Mouse (Mus musculus) hindbrain, embryonic 14.5 days (tissue): ENCODE measurements around the gene Cd52. TPM values are rescaled to one million over a fixed set of nuclear protein-coding genes. Genes with fewer than 3 reads are reported as not detected.
A peak's percentile ranks its signal among the peaks of the same experiment; 100 is the strongest.
"Not testable (repeated sequence)": the region's sequence is repeated elsewhere in the genome, so short reads cannot be mapped to it uniquely, and the experiment has no call there.

Experiments
- ATAC-seq: fragments of 200-750 bp; cut with Nextera tagmentation; 2 replicates; pipeline ENCODE4 v1.8.0; 2017; ENCODE audit warnings: moderate number of reproducible peaks, mild to moderate bottlenecking, moderate TSS enrichment, moderate library complexity; ENCODE audit not compliant: low FRiP score
- DNase-seq: peaks from one replicate; pipeline ENCODE4 v3.0.0-alpha.2; 2015; ENCODE audit warnings: low spot score
- H3K27ac ChIP-seq: fragments of 300-500 bp; sonication (generic); 2 replicates; pipeline ENCODE4 v1.5.1; 2014; ENCODE audit warnings: mild to moderate bottlenecking, moderate library complexity
- H3K27me3 ChIP-seq: fragments of 300-500 bp; sonication (generic); 2 replicates; pipeline ENCODE4 v1.6.1; 2014; ENCODE audit warnings: mild to moderate bottlenecking, low read length, mixed read lengths; ENCODE audit not compliant: control insufficient read depth, insufficient read depth
- H3K36me3 ChIP-seq: fragments of 300-500 bp; sonication (generic); replicated peaks from 2 replicates; pipeline ENCODE4 v1.6.1; 2014; ENCODE audit not compliant: control insufficient read depth, insufficient read depth
- H3K4me1 ChIP-seq: fragments of 300-500 bp; sonication (generic); replicated peaks from 2 replicates; pipeline ENCODE4 v1.6.1; 2014; ENCODE audit warnings: antibody characterized with exemption, low read length, mixed read lengths; ENCODE audit not compliant: control insufficient read depth, insufficient read depth
- H3K4me2 ChIP-seq: fragments of 300-500 bp; sonication (generic); replicated peaks from 2 replicates; pipeline ENCODE4 v1.6.1; 2014; ENCODE audit warnings: mild to moderate bottlenecking, moderate library complexity
- H3K4me3 ChIP-seq: fragments of 300-500 bp; sonication (generic); replicated peaks from 2 replicates; pipeline ENCODE4 v1.5.1; 2014; ENCODE audit warnings: mild to moderate bottlenecking, low read length
- H3K9ac ChIP-seq: fragments of 300-500 bp; sonication (generic); 2 replicates; pipeline ENCODE4 v1.6.1; 2014
- H3K9me3 ChIP-seq: fragments of 300-500 bp; sonication (generic); 2 replicates; pipeline ENCODE4 v1.6.1; 2016; ENCODE audit warnings: low read length; ENCODE audit not compliant: control insufficient read depth
- WGBS: fragments of 180-500 bp; shearing (Covaris S2); extraction: QIAGEN DNeasy Blood & Tissue Kit; methylation state at CpG from one replicate; pipeline ENCODE4 v1.1.7; 2014; 5-methylcytosine and 5-hydroxymethylcytosine counted together
- polyA plus RNA-seq: library from polyadenylated mRNA; unstranded; fragments of >200 nt; fragmentation: Nextera tagmentation; extraction: Ambion mirVana; gene quantifications from 2 replicates; pipeline ENCODE4 v1.2.1, GENCODE M21; 2014

Cd52 gene
- 1.7 and 2.4 TPM in 2 replicates for polyA plus RNA-seq

GRCm38 (mm10) chr4:134094923-134095547 is at the start of gene Cd52:
TSS of gene Cd52 (minus strand) at chr4:134095082.
- Histone ChIP-seq H3K4me3 (no peak within 1 kb of the TSS), H3K9me3 (no peaks in the 10 kb centered on the region), H3K27me3 (no peaks in the 10 kb centered on the region), H3K4me2 (no peak within 1 kb of the TSS), H3K27ac (no peak within 1 kb of the TSS), H3K36me3 (no peaks in the 10 kb centered on the region), H3K9ac (no peak within 1 kb of the TSS), H3K4me1 (no peaks in the 10 kb centered on the region)
- ATAC-seq (no peak), DNase-seq (no peak)
- WGBS = 58% methylated on average over 3 of the region's 3 CpGs

- not testable (repeated sequence) for H3K27me3 ChIP-seq, H3K4me2 ChIP-seq, H3K9me3 ChIP-seq, H3K9ac ChIP-seq, DNase-seq, H3K4me1 ChIP-seq, ATAC-seq, H3K4me3 ChIP-seq, H3K27ac ChIP-seq
- WGBS = 96% methylated on average over 5 of the region's 5 CpGs
- peaks cover 25% of the 10 kb centered on the region for H3K36me3 ChIP-seq
Observed at GRCm38 (mm10) chr4:134144297-134144696, 49.4 kb upstream of the Cd52 start.

GRCm38 (mm10) chr4:134138857-134139256 is 44.0 kb upstream of the Cd52 start:
- Histone ChIP-seq H3K27me3 (no peaks in the 10 kb centered on the region), H3K9me3 (no peaks in the 10 kb centered on the region), H3K4me3 (no peak overlapping the region), H3K9ac (no peak overlapping the region), H3K27ac (no peak overlapping the region), H3K36me3 (0 out of 2 replicates have a peak, but pooled peaks cover 5% of the 10 kb centered on the region), H3K4me2 (no peak overlapping the region), H3K4me1 (no peaks in the 10 kb centered on the region)
- WGBS = 82% methylated on average over 2 of the region's 2 CpGs
- ATAC-seq (no peak), DNase-seq (no peak)

- Histone ChIP-seq H3K4me3 (no peak overlapping the region), H3K4me2 (no peak overlapping the region), H3K27ac (no peak overlapping the region), H3K4me1 (no peaks in the 10 kb centered on the region), H3K36me3 (peaks cover 7% of the 10 kb centered on the region; the same call in 1 of the 2 replicates), H3K9me3 (no peaks in the 10 kb centered on the region), H3K27me3 (no peaks in the 10 kb centered on the region), H3K9ac (no peak overlapping the region)
- ATAC-seq (no peak), DNase-seq (no peak)
- WGBS = 83% methylated on average over 3 of the region's 3 CpGs
Observed at GRCm38 (mm10) chr4:134136280-134136926, 41.5 kb upstream of the Cd52 start.

DNA sequence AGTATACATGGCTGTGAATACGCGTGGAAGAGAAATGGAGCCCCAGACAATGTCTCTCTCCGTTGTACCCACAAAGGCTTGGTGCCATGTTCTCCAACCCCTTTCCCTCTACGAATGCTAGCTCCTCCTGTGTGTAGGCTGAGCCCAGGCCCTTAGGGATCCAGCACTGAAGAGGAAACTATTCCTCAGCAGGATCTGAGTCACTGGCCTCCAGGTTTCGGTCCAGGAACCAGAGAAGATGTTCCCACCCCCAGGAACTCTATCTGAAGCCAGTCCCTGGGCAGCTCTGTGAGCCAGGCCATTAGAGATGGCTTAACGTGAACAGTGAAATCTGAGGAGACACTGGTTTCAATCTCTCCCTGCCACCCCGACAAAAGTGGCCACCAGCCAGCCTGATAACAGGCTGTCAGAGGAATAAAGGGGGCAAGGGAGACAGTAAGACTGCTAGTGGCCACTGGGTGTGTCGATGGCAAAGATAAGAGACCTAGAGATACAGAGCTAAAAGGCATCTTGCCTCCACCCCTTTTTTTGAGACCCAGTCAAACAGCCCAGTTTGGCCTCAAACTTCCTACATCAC is 37.7 kb upstream of the Cd52 start:
- no peak for ATAC-seq
- Histone ChIP-seq H3K27ac (no peak overlapping the region), H3K9me3 (no peaks in the 10 kb centered on the region), H3K27me3 (no peaks in the 10 kb centered on the region), H3K4me2 (no peak overlapping the region), H3K4me3 (no peak overlapping the region), H3K36me3 (peaks cover 17% of the 10 kb centered on the region), H3K4me1 (peaks cover 4% of the 10 kb centered on the region; the same call in 1 of the 2 replicates), H3K9ac (no peak overlapping the region)
- DNase-seq = no peak
- WGBS = 91% methylated on average over 8 of the region's 8 CpGs

DNA sequence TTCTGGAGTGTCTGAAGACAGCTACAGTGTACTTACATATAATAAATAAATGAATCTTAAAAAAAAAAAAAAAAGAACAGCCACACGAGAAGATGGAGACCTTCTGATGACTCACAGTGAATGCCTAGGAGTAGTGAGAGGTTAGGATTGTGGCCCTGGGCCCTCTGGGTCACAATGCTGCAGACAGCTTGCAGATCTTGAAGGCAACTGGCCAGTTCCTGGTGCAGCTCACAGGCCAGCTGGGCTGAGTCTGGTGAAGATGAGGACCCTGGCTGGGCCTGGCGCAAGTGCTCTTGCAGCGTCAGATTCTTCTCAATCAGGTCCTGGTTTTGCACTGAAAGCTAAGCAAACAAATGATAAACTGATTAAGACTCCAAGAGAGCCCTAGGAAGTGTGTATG is 37.2 kb upstream of the Cd52 start:
- no peaks in the 10 kb centered on the region for H3K27me3 ChIP-seq
- 85% methylated on average over 3 of the region's 3 CpGs for WGBS

DNA sequence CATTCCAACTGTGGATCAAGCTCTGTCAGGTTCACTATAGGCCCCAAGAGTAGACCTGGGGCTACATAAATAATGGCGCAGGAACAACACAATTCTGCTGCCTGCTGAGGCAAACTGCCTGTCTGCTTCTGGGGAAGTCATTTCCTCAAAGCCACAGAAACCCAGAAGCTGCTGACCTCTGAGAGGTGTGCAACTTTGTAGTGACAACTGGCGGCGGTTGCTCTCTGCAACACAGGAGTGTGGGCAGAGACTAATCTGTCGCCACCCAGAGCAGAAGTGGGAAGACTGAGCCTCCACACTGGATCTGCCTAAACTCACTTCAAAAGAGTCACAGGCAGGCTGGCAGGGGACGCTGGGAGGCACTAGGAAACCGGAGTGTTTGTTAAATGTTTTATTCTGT is 34.6 kb upstream of the Cd52 start:
- H3K9ac ChIP-seq = no peak overlapping the region
- no peak overlapping the region for H3K27ac ChIP-seq

More for the DNA sequence above, 37.2 kb upstream of the Cd52 start:
- ATAC-seq (no peak), DNase-seq (no peak)
- H3K9me3 ChIP-seq = no peaks in the 10 kb centered on the region
- H3K4me1 ChIP-seq = peaks cover 9% of the 10 kb centered on the region
- peaks cover 14% of the 10 kb centered on the region for H3K36me3 ChIP-seq
- no peak overlapping the region for H3K4me2 ChIP-seq
- H3K9ac ChIP-seq = no peak overlapping the region
- no peak overlapping the region for H3K4me3 ChIP-seq
- no peak overlapping the region for H3K27ac ChIP-seq

DNA sequence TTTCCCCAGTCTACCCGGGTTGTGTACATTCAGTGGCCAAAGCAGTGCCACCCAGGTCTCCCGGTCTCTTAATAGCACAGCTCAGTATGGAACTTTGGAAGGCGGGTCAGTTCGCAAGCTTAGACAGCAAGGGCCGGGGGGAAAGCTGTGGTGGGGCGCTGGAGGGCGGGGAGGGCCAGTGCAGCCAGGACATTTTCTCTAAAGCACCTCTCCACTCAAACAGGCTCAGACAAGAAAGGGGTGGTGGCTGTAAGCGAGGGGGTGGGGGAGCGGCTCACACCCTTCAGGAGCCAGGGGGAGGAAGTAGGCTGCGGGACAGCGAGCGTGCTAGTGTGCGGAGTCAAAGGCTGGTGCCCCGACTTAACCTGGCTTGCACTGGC is 34.1 kb upstream of the Cd52 start:
- no peak for DNase-seq
- ATAC-seq = peak; percentile 31; the same call in 1 of the 2 replicates
- peaks cover 13% of the 10 kb centered on the region for H3K36me3 ChIP-seq
- H3K4me1 ChIP-seq = peaks cover 17% of the 10 kb centered on the region
- H3K27me3 ChIP-seq = no peaks in the 10 kb centered on the region
- peak overlapping the region; percentile 71 for H3K4me3 ChIP-seq
- 1% methylated on average over 14 of the region's 14 CpGs for WGBS
- peak overlapping the region; percentile 71 for H3K4me2 ChIP-seq
- peak overlapping the region; percentile 84 for H3K9ac ChIP-seq
- H3K9me3 ChIP-seq = no peaks in the 10 kb centered on the region
- peak overlapping the region; percentile 67 for H3K27ac ChIP-seq

More for the DNA sequence above, 34.6 kb upstream of the Cd52 start:
- peak overlapping the region; percentile 71 for H3K4me2 ChIP-seq
- DNase-seq = no peak
- no peak overlapping the region for H3K4me3 ChIP-seq
- H3K9me3 ChIP-seq = no peaks in the 10 kb centered on the region
- peaks cover 13% of the 10 kb centered on the region for H3K36me3 ChIP-seq
- H3K27me3 ChIP-seq = no peaks in the 10 kb centered on the region
- no peak for ATAC-seq
- H3K4me1 ChIP-seq = peaks cover 13% of the 10 kb centered on the region
- 58% methylated on average over 6 of the region's 6 CpGs for WGBS

- ATAC-seq = peak; percentile 94
- peak; percentile 85 for DNase-seq
- WGBS = under 1% methylated on average over 42 of the region's 50 CpGs
- H3K36me3 ChIP-seq = peaks cover 13% of the 10 kb centered on the region
- H3K4me2 ChIP-seq = peak within 1 kb of the TSS; percentile 71
- H3K9me3 ChIP-seq = no peaks in the 10 kb centered on the region
- H3K27me3 ChIP-seq = no peaks in the 10 kb centered on the region
- H3K4me3 ChIP-seq = peak within 1 kb of the TSS; percentile 71
- peaks cover 18% of the 10 kb centered on the region for H3K4me1 ChIP-seq
- H3K9ac ChIP-seq = peak within 1 kb of the TSS; percentile 84
- peak within 1 kb of the TSS; percentile 67 for H3K27ac ChIP-seq
Observed at GRCm38 (mm10) chr4:134128221-134128982, 33.5 kb upstream of the Cd52 start, which contains the start of gene Sh3bgrl3. TSS of gene Sh3bgrl3 (minus strand) at chr4:134128789.
